ENCODE assay signal across 8 mouse cellular contexts in genomic region chr5:117286831-117287822, GRCm38 (mm10). TPM values are rescaled to one million over a fixed set of nuclear protein-coding genes. Genes with fewer than 3 reads are reported as not detected.
DNase-seq lines count a peak whose midpoint lies in the region; ATAC-seq lines count a peak whose summit lies in the region.

Gene Pebp1, minus strand, starts transcription at chr5:117287625.

- H3K4me3 ChIP-seq in hindbrain, embryonic 12.5 days, result peak within 1 kb of the TSS; percentile 81

- H3K4me1 ChIP-seq in hindbrain, embryonic 12.5 days, result peaks cover 33% of the 10 kb centered on the region

- H3K27me3 ChIP-seq in hindbrain, embryonic 12.5 days, result peaks cover 3% of the 10 kb centered on the region; the same call in 1 of the 2 replicates

- H3K9me3 ChIP-seq in hindbrain, embryonic 12.5 days (replicated peaks), result no peaks in the 10 kb centered on the region

- DNase-seq in Muller cell, postnatal 12 days (ENCODE audit: inconsistent ontology term), result peak; percentile 95
- DNase-seq in cerebellum, adult 9-11 months, result peak; percentile 96
- peak; percentile 85 to 91 for DNase-seq in frontal cortex, postnatal 10 days (ENCODE audit: low spot score in 2 of 2)
- peak; percentile 91 to 95 for DNase-seq in layer of hippocampus, postnatal 14 days (ENCODE audit: low spot score in 2 of 2)
- DNase-seq in lung, postnatal 14 days, result peak; percentile 97
- DNase-seq in retina, adult 2 months (ENCODE audit: low read depth, low spot score), result peak; percentile 84
- peak; percentile 94 to 95 for DNase-seq in thymus, postnatal 36 days

- H3K27ac ChIP-seq in hindbrain, embryonic 12.5 days, result peak within 1 kb of the TSS; percentile 75

- under 1% methylated on average over 76 of the region's 77 CpGs for WGBS in hindbrain, embryonic 12.5 days

- peaks cover 23% of the 10 kb centered on the region for H3K36me3 ChIP-seq in hindbrain, embryonic 12.5 days

- ATAC-seq in hindbrain, embryonic 12.5 days (ENCODE audit: low FRiP score), result peak; percentile 94

- H3K9ac ChIP-seq in hindbrain, embryonic 12.5 days, result peak within 1 kb of the TSS; percentile 88

- H3K4me2 ChIP-seq in hindbrain, embryonic 12.5 days (replicated peaks), result peak within 1 kb of the TSS; percentile 76

RNA-seq across cellular contexts. Expression of gene Pebp1, which starts in this region (rescaled TPM):
- 793 and 794 TPM in 2 replicates for polyA plus RNA-seq in hindbrain, embryonic 12.5 days (2016; fragmentation: Nextera tagmentation; extraction: Ambion mirVana)
- 100 to 1,000 TPM; 762 to 788 TPM for total RNA-seq in layer of hippocampus, postnatal 14 days (2021)

Comparison
In these comparisons a context has a peak if more than half of its experiments do, and no peak if none do; other contexts are left out.
1. Peak in every context shown above with its lines: DNase-seq, ATAC-seq, H3K4me3 ChIP-seq and H3K27ac ChIP-seq.